Mouse (Mus musculus) megakaryocyte, adult 5-6 weeks (primary cell): ENCODE data around the gene Vps25. TPM values are rescaled to one million over a fixed set of nuclear protein-coding genes. Genes with fewer than 3 reads are reported as not detected.

Source experiments
- ATAC-seq: 2 replicates; pipeline ENCODE4 v1.8.0; 2016; ENCODE audit warnings: mild to moderate bottlenecking, inconsistent platforms; ENCODE audit not compliant: poor library complexity, severe bottlenecking
- total RNA-seq, 2 experiments: library from RNA; stranded (forward) in 1 of 2; stranded (reverse) in 1 of 2; fragments of 153-499, 151-499 nt in 1 of 2; fragments of 221-1000, 200-1000 nt in 1 of 2; gene quantifications; 2 replicates each; pipeline versions ENCODE4 v1.2.3 to v1.2.4; 2015 to 2017

Gene Vps25
- total RNA-seq, 2 experiments from 2014 or later: 54.6 to 184 TPM

- ATAC-seq: no peak
These were observed 16.1 kb downstream of the Vps25 start for GRCm38 (mm10) chr11:101269577-101270116.

- no peak for ATAC-seq
These were observed 18.9 kb downstream of the Vps25 start for GRCm38 (mm10) chr11:101272446-101272845.

- ATAC-seq: no peak
These were observed 21.8 kb downstream of the Vps25 start for GRCm38 (mm10) chr11:101275309-101275708.

- ATAC-seq: no peak
These were observed 23.0 kb downstream of the Vps25 start for GRCm38 (mm10) chr11:101276319-101277070.

- no peak for ATAC-seq
These were observed 24.1 kb downstream of the Vps25 start for GRCm38 (mm10) chr11:101277381-101278222.

- ATAC-seq: peak; percentile 97
These were observed 25.0 kb downstream of the Vps25 start, which contains the start of the genes Cntd1 and Coa3 for GRCm38 (mm10) chr11:101278223-101279192. Cntd1 (plus strand) TSS chr11:101279012. Coa3 (minus strand) TSS chr11:101279114.

- ATAC-seq: no peak
These were observed 25.7 kb downstream of the Vps25 start for GRCm38 (mm10) chr11:101279193-101279569.

- ATAC-seq: no peak
These were observed 27.3 kb downstream of the Vps25 start for GRCm38 (mm10) chr11:101280837-101281236.

GRCm38 (mm10) chr11:101282896-101283295 is 29.4 kb downstream of the Vps25 start:
- no peak for ATAC-seq

GRCm38 (mm10) chr11:101283805-101284204 is 30.3 kb downstream of the Vps25 start:
- no peak for ATAC-seq

- peak; percentile 73 for ATAC-seq
These were observed 33.8 kb downstream of the Vps25 start for GRCm38 (mm10) chr11:101287306-101287705.

GRCm38 (mm10) chr11:101291231-101291630 is 37.7 kb downstream of the Vps25 start:
- no peak for ATAC-seq

GRCm38 (mm10) chr11:101295191-101295590 is 41.7 kb downstream of the Vps25 start:
- ATAC-seq: no peak

- no peak for ATAC-seq
These were observed 47.4 kb downstream of the Vps25 start for GRCm38 (mm10) chr11:101300881-101301280.

- ATAC-seq: peak; percentile 19
These were observed 47.9 kb downstream of the Vps25 start for GRCm38 (mm10) chr11:101301299-101302003.

- peak; percentile 98 for ATAC-seq
These were observed 48.7 kb downstream of the Vps25 start, which contains the start of gene Becn1 for GRCm38 (mm10) chr11:101302004-101302798. Becn1 (minus strand) TSS chr11:101302286.

- no peak for ATAC-seq
These were observed 54.2 kb downstream of the Vps25 start for GRCm38 (mm10) chr11:101307744-101308143.
